Mouse (Mus musculus): Measurements from ENCODE around the gene Cdh11.

The Cdh11 gene

DNA sequence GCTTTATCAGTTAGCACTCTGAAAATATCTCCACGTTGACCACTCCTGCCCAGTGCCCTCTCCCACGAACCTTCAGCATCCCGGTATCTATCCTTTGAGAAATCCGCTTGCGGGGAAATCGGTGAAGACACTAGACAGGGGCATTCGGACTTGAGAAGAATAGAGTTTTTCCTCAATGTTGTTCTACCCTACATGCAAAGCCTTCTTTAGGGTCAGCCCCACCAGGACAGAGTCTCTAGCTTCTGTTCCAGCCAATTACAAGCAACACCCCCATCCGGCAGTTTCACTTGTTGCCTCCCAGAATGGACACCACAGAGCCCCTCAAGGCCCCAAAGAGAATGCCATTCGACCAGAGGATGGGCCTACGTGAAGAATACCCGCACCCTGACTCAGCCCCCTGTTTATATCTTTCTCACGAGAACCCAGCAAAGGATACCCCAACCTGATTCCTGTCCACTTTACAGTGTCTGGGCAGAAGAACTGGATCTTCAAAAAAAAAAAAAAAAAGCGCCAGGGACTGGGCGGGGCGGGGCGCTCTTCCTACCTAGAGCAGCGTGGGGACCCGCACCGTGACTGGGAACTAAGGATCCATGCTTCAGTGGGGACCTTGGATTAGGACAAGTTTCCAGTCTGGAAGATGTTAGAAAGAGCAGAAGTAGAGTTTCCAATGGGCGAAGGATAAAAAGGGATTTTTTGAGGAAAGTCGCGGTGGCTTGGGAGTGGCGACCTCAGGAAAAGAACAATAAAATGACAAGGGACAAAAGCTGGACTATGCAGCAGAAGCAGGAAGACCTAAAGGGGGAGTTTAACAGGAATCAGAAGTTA, at the start of gene Cdh11:
Cdh11 (minus strand) TSS at position 51 of the 825 bp plus-strand sequence.
- no peak for DNase-seq

DNA sequence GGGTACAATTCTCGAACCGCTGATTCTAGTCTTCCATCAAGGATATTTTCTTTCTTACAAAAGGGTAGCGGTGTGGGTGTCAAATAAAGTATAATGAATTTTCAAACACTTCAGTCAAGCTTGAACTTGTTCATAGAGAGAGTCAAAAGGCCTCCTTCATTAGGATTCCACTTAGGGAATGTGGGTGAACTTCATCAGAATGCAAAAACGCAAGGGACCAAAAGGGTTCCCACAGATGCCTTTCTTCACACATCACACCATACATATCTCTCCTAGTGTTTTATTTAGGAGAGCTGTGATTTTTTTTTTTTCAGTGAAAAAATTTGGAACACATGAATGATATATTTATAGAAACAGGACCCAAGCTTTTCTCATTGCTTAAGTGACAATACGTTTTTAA, 28.5 kb upstream of the Cdh11 start:
- DNase-seq: no peak

DNA sequence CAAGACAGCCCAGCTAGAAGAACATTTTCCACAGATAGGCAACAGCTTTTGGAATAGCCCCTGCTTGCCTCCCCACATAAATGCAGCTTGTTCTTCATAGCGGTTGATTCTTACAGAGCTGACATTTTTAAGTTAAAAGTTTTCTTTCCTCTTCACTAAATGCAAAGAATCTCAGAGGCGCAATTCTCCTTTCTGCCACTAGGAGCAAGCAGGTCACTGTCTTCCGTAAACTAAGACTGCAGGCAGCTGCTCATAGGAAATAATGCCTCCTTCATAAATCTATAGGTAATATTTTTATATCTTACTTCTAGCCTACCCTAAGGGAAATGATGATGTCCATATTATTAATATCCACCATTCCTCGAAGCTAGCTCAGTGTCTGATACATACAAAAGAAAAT, 4.9 kb upstream of the Cdh11 start:
- peak; percentile 8 for DNase-seq

DNA sequence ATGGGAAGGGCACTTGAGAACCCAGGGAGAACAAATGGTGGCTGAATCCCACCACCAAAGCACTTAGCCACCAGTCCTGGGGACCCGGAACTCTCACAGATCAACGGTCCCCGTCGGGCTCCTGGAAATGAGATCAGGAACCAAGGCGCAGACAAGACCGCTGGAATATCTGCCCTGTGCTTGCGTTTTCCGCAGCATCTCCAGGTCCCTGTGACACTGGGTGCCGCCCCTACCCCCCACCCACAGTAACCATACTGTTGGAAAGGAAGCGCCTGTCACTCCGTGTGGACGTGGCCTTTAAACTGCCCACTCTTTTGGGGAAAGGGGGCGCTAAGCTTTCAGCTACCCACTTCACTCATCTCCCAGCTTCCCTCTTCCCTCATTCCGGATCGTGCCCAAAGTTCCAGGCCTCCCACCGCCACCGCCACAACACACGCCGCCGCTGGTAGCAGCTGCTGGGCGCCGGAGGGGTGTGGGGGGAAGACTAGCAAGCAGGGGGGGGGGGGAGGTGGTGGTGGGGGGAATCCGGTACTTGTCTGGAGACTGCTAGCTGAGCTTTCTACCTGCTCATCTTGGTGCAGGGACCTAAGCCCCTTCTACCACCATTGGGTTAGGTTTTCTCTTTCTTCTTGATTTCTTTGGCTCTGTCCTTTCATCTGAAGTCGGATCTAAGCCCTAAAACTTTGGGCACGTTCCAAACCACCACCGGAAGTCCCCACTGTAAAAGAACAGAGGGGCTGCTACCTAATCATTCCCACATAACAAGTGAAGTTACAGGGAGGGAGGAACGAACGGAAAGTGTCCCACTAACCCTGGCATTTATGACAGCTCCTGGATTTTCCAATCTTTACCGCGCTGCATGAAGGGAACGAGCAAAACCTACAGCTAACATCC, 1.3 kb upstream of the Cdh11 start:
- no peak for DNase-seq

DNA sequence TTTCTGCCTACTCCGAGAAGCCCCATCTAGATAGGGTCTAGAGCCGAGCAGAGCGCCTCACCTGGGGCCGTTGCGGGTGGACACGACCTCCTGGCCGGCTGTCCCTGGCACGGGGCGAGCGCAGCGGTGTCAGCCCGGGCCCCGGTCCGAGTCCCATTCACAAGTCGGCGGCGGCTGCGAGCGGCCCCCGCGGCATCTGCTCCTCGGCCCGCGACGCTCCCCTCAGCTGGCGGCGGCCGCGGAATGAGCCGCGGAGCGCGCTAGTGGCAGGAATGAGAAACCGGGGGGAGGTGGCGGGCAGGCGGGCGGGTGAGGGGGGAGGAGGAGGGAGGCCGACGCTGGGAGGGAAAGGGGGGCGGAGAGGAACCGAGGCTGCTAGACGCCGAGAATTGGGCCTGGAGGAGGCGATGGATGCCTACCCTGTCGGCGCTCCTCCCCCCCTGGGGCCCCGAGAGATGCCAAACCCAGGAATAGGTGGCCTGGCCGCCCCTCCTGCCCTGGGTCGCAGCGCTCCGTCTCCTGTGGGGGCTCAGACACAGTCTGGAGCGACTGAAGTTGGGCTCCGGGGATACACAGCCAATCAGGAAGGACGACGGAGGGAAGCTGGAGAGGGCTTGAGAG, 497 bp downstream of the Cdh11 start:
- DNase-seq: peak; percentile 21

DNA sequence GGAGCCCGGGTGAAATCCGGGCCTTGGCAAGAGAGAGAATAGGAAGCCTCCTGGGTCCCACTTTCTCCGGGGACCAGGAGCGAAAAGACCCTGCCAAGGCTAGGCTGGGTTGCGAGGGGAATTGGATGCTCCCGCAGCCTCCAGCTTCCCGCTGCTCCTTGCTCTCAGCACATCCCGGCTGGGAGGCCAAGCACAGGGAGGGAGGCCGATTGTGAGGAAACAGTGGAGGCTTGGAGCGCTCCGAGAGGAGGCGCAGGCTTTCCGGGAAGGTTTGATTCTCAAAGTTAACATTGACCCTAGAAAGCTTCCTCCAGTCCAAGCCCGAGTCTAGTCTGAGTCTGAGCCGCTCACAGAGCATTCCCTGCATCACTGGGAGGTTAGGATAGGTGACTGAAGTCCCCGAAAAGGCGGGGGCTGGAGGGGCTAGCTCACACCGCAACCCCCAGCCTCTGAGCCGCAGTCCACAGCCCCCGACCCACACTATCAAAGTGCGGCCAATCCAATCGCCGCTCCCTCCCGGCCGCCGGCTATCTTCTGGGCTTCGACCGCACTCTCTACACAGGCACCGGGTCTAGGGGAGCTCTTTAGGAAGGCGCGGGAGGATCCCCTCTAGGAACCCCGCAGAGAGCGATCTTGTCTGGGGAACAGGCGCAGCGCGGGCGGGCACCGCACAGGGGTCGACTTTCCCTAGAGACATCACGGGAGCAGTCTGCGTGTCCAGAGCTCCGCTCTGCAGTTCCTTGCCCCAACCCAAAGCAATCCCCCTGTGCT, 1.4 kb downstream of the Cdh11 start:
- DNase-seq: peak; percentile 30

DNA sequence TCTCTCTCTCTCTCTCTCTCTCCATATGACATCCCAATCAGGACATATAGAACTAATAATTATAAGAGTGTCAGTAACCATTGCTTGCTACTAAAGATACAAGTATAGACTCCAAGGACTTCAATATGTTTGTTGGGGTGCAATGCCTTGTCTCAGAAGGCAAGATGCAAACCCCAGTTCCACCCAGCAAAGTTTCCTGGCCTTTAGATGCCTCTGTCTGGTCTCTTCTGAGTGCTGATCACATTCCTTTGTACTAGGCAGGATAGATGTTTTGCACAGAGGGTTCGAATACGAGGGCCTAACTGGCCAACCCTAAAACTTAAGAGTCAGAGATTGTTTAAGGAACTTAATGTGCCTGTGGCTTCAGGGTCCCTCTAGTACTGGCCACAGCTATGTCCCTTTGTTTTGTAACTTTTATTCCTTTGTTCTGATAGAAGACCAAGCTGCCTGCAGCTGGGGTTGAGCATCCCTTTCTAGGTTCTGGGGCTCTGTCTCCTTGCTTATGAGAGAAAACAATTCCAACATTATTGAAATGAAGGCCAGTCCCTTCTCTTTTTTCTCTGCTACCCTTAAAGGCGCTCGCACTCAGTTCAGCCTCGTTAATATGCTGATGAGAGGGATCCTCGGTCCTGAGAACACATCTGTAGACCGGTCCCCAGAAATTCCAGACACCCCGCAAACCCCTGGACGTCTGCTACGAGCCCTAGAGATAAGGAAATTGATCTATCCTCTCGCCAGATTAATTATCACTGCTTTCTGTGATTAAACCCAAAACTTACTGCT, 2.5 kb downstream of the Cdh11 start:
- no peak for DNase-seq

DNA sequence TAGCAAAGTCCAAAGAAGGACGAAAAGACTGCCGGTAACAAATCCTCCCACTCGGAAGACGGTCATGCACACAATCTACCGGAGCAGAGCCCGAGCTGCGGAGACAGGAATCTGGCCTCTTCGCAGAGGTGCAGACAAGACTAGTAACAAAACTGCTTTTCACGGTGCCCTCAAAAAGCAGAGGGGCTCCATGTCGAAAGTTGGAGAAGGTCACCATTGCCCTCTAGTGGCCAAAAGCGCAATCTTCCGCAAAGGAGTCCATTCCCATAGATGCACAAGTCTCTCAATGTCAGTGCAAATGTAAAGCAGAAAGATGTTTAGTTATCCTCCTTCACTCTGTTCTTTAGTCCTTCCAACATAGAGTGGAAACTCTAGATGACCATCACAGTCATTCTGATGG, 4.5 kb downstream of the Cdh11 start:
- peak; percentile 60 for DNase-seq

DNA sequence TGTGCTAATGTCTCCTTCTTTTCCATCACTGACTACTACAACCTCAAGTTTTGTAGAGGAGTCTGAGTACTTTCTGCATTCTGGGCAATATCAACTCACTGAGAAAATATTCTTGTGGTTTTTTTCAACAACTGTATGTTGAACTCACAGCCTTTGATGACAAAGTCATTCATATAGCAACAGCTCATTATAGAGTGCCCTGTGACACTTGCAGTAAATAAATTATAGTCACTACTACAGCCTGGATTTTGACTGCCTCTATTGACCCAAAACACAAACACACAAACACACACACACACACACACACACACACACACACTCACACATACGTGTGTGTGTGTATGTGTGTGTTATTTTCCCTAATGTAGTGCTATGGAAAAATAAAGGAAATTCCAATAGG, 10.8 kb downstream of the Cdh11 start:
- no peak for DNase-seq

DNA sequence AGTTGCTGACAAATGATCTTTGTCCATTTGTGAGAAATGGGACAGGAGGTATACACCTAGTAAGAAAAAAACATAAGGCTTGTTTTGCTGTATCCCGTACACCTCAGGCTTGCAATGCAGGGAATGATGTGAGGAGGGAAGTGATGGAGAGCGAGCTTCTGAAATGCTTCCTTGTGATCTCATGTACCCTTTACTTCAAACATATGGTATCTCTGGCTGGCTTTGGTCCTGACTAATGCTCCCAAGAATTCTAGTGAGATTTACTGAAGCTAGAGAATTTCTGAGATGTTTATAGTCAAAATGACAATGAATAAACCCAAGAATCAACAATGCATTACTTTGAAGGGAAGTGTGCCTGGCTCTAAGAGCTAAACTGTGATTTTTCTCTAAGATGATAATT, 14.0 kb downstream of the Cdh11 start:
- DNase-seq: no peak

DNA sequence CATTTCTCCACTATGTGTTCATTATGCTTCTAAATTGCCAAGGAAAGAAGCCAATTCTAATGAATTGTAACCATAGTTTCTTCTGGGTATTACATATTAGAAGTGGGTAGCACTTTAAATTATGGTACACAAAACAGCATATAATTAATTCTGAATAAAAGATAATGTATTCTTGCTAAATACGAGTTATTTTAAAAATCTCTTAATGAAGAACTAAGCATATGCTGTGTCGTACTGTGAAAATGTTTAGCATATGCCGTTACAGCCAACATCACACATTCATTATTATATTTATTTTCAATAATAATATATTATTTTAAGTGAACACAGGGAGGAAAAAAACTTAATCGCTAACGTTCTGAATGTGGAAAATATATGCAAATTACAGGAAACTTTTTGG, 31.6 kb downstream of the Cdh11 start:
- DNase-seq: no peak

DNA sequence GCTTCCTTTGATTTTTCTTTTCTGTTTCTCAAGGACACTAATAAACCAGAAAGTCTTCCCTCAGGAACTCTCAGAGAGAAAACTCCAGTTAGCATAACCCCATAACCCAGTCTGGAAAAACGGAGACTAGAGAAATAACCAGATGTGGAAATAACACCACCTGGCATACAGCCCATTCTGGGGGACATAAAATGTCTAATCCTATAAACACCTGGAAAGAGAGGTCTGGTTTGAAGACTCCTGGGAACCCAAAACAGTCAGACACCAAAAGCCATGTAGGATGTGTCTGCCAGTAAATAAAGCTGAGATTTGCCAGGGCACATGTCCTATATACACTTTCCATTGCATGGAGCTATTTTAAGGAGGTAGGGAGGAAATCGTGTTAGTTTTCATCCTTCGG, 42.5 kb downstream of the Cdh11 start:
- DNase-seq: no peak

DNA sequence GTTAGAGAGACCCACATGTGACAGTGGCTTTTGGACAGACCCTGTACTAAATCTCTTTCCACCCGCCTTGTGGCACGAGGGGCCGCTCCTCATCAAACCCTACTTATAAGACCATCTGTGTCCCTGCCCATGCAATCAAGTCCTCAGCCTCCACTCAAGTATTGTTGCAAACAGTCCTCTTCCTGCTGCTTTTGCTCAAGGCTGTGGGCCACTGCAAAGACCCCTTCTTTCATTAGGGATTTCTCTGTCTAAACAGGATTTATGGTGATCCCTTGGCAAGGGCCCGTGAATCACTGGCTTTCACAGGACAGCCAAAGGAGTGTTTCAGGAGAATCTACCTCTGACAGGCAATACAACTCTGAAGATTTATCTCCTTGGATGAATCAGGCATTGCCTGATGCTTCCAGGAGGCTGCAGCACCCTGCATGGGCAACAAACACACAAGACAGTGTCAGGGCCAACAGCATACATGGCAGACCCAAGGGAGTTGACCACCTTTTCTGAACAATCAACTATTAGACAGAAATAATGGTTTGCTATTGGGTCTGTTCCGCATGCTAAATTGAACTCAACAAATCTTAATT, 43.3 kb downstream of the Cdh11 start:
- no peak for DNase-seq

DNA sequence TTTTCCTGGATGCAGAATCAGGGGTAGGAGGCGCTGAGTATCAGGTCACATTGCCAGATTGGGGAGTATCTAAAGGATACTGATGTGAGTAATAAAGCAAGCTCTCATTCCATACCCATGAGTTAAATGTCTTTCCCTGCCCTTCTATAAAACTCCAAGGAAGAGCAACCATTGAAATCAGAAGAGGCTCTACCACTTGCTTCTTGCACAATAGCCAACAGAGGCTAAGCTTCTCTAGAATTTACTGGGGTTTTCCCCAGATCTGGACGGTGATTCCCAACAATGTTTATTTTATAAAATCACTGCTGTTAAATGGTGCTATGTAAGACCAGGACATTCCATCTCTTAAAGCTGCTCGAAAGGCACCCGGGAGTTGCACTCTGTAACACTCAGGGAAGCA, 44.5 kb downstream of the Cdh11 start:
- DNase-seq: no peak

DNA sequence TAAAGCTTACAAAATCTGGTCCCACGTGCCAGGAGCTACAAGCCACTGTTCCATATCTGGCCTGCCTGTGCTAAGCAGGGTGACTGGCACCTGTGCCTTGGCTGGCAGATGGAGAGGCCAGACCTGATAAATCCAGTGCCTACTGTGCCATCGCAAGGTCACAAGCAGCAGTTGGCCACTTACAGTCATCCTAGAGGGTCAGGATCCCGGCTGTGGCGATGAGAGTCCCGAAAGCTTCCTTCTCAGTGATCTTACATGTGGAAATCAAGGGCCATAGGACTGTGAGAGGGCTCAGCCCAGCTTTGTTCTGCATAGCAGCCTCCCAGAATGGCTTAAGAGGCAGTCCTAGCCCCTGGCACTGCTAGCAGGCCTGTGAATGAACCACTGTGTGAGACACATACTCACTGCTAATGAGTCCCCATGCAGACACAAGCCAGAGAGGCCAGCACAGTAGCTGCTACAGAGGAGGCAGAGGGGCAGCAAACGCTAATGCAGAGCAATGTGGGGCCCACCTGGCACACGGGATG, 46.4 kb downstream of the Cdh11 start:
- DNase-seq: no peak

DNA sequence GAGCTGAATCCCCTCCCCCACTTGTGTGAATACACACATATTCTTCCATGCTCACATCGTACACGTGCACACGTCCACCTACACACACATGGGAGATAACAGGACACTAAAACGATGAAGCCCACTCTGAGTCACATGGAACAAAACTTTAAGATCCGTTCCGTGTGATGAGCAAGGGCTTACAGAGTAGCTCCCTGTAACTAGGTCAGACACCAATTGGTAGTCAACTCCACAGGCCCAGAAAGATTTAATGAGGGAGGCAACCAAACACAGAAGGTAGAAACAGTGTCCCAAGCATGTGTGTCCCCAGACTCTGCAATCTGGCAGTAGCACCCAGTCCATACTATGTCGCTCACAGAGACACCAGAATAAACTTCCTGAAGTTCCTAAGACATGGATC, 47.0 kb downstream of the Cdh11 start:
- no peak for DNase-seq

DNA sequence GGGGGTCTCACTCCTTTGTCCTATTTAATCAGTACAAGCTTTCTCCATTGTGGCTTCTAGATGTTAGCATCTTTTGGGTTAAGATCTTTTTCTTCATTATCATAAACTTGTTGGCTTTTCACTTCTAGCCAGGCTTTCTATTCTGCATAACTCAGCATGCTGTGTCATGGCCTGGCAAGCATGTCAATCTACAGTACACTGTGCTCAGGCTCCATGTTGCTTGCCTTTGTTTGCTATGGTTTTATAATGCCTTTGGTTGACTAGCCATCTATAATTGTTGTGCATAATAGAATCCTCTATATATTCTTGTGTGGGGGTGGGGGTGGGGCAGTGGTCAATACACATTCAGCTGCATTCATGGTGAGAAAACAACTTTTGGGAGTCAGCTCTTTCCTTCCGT, 51.0 kb downstream of the Cdh11 start:
- no peak for DNase-seq

DNA sequence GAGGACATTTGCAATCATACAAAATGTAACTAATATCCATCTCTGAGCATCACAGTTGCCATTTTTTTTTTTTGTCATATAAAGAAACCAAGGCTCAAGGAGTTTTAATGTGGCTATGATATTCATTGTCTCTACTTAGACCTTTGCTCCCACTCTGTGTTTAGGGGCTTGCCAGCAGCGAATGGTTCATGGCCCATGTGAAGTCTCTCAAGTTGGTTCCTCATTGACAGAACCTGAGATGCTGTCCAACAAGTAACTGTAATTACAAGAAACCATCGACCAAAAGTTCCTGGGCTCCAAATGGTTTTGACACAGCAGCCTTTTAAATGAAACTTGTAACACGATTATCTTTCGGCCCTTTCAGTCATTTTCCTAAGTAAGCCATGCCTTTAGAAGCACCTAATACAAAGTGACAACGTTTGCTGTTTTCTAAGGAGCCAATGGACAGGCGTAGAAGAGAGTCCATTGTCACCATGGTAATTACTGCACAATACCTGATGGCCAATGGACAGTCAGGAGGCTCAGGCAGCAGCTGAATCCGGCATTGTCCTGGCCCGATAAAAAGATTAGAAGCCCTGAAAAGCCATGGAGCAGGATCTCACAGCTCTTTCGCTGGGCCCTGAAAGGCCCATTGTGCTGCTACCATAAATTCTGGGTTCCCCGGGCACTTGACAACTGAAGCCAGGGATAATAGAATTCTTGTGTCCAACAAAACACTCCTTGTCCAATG, 59.1 kb downstream of the Cdh11 start:
- DNase-seq: no peak

DNA sequence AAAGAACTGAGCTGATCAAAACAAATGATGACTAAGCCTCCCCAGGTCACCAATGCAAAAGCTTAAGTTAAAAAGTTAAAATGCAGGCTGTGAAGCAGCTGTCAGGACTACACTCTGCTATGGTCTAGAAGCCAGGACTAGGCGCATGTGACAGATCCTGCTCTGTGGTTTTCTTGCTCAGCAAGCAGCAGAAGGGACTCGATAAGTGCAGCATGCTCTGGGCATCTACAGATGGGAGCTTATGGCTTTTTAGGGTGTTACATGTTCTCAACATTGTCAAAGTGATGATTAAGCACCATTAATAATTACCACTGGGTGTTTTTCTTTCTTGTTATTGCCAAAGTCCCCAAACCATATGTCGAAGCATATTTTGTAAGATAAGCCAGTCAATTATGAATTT, 59.9 kb downstream of the Cdh11 start:
- DNase-seq: no peak

DNA sequence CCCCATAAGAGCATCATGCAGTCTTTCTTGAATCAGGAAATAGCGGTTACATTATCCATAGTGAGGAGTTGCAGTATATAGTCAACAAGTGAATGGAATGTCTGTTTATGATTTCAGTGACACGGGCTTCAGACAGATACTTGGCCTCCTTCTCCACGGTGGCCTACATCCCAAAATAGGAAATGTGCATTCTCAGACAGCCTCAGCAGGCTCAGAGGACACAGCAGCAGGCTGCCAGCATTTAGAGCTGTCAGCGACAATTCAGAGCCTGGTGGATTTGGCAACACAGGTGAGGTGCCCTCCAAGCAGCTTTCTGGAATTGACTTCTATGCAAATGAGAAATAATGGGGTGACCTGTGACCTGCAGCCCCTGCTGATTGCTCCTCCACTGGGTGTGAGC, 69.5 kb downstream of the Cdh11 start:
- DNase-seq: no peak

DNA sequence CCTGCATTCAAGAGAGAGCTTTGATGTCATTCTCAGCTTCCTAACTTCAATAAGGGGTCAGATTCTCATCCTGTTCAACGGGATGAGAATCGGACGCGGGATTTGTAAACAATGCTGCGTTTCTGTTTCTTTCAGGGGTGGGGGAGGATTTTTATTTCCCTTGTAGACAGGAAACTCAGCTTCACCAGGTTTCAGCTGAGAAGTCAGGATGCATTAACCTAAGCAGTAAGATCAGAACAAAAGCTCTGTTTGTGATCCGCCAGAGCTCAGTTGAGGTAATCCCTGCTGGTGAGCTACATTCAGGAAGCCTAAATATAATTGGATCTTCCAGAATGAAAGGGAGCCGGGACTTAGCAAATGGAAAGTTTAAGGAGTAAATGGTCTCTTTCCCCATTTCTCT, 78.1 kb downstream of the Cdh11 start:
- no peak for DNase-seq

All from kidney, adult 18-20 months (tissue).